ENCODE assay signal across 28 mouse cellular contexts in genomic region chr2:110080532-110080931, GRCm38 (mm10).
DNase-seq lines count a peak whose midpoint lies in the region; ATAC-seq lines count a peak whose summit lies in the region.
"Had no signal": no experiment of that assay in that cellular context is flagged by ENCODE, and none has a peak within 500 bp of the region (broad histone marks: within the 10 kb centered on the region; RNA-seq: fewer than 3 reads in every experiment).

No protein-coding gene starts in this region.

- peak overlapping the region; percentile 42 for H3K4me3 ChIP-seq in megakaryocyte, embryonic 14.5 days (replicated peaks)
- no peak overlapping the region for H3K4me3 ChIP-seq in embryonic facial prominence, embryonic 11.5 days (ENCODE audit: low read depth, low read length)
- H3K4me3 ChIP-seq: heart, adult 2 months; heart, embryonic 12.5 days; layer of hippocampus, adult 2 months; left cerebral cortex, adult 2 months; limb, embryonic 13.5 days; stomach, embryonic 15.5 days had no signal

- H3K36me3 ChIP-seq in megakaryocyte, embryonic 14.5 days (replicated peaks; ENCODE audit: low read length) = no peaks in the 10 kb centered on the region
- no peaks in the 10 kb centered on the region for H3K36me3 ChIP-seq in embryonic facial prominence, embryonic 11.5 days (replicated peaks; ENCODE audit: control insufficient read depth, insufficient read depth, low read depth, low read length)
- H3K36me3 ChIP-seq: G1E; heart, embryonic 12.5 days; limb, embryonic 13.5 days; stomach, embryonic 15.5 days had no signal

- H3K27ac ChIP-seq in embryonic facial prominence, embryonic 11.5 days (replicated peaks; ENCODE audit: low read depth, low read length) = no peak overlapping the region
- H3K27ac ChIP-seq: heart, adult 2 months; hindbrain, embryonic 14.5 days; layer of hippocampus, adult 2 months; left cerebral cortex, adult 2 months; limb, embryonic 13.5 days; stomach, embryonic 15.5 days had no signal

- H3K27me3 ChIP-seq in megakaryocyte, embryonic 14.5 days (replicated peaks) = no peaks in the 10 kb centered on the region
- H3K27me3 ChIP-seq in embryonic facial prominence, embryonic 11.5 days (ENCODE audit: control insufficient read depth, insufficient read depth, low read length) = no peaks in the 10 kb centered on the region
- H3K27me3 ChIP-seq: heart, embryonic 12.5 days; limb, embryonic 13.5 days; Patski; stomach, embryonic 15.5 days had no signal

- peak; percentile 40 for DNase-seq in A20 (ENCODE audit: low read depth, low spot score)
- DNase-seq in embryonic facial prominence, embryonic 11.5 days (ENCODE audit: low spot score) = peak; percentile 20
- no peak for DNase-seq in right cerebral cortex, adult 18-20 months
- no peak for DNase-seq in cerebellum, adult 9-10 months
- DNase-seq: adrenal gland, postnatal 10 days; cerebellum, adult 11 months; cerebellum, postnatal 10 days; gastrocnemius, postnatal 25 days; heart, adult 2 months; heart, postnatal 4 days; kidney, adult 11 months; kidney, postnatal 25 days; lung, postnatal 4 days had no signal

- no peak overlapping the region for H3K4me2 ChIP-seq in embryonic facial prominence, embryonic 11.5 days (ENCODE audit: low read depth, low read length)
- H3K4me2 ChIP-seq: heart, embryonic 12.5 days; hindbrain, embryonic 14.5 days; limb, embryonic 13.5 days; liver, embryonic 11.5 days; stomach, embryonic 15.5 days had no signal

- no peak for ATAC-seq in megakaryocyte, adult 5-6 weeks (ENCODE audit: poor library complexity, severe bottlenecking)
- no peak for ATAC-seq in embryonic facial prominence, embryonic 11.5 days (replicated peaks; ENCODE audit: insufficient number of reproducible peaks, low FRiP score, low TSS enrichment, low read depth)
- peak; percentile 29 to 60; a peak in 2 of 4 replicates for ATAC-seq in hematopoietic stem cell, adult 5-6 weeks (replicated peaks in 1 of 2; ENCODE audit: insufficient read depth in 1 of 2, low FRiP score in 2 of 2, low TSS enrichment in 1 of 2, low read depth in 1 of 2, poor library complexity in 2 of 2, severe bottlenecking in 2 of 2)
- ATAC-seq: forebrain, embryonic 14.5 days; lung, postnatal 0 days; midbrain, embryonic 16.5 days; Patski had no signal

- no peak overlapping the region for H3K9ac ChIP-seq in embryonic facial prominence, embryonic 11.5 days (replicated peaks; ENCODE audit: low read length)
- H3K9ac ChIP-seq: heart, embryonic 12.5 days; hindbrain, embryonic 14.5 days; limb, embryonic 13.5 days; stomach, embryonic 15.5 days had no signal

- H3K9me3 ChIP-seq in megakaryocyte, embryonic 14.5 days = no peaks in the 10 kb centered on the region
- H3K9me3 ChIP-seq in embryonic facial prominence, embryonic 11.5 days (replicated peaks; ENCODE audit: control insufficient read depth, low read length) = no peaks in the 10 kb centered on the region
- H3K9me3 ChIP-seq: G1E; heart, embryonic 12.5 days; limb, embryonic 13.5 days; stomach, embryonic 15.5 days had no signal

- peaks cover 3% of the 10 kb centered on the region for H3K4me1 ChIP-seq in megakaryocyte, embryonic 14.5 days
- H3K4me1 ChIP-seq in embryonic facial prominence, embryonic 11.5 days (ENCODE audit: control insufficient read depth, insufficient read depth, low read length) = no peaks in the 10 kb centered on the region
- H3K4me1 ChIP-seq: heart, embryonic 12.5 days; stomach, embryonic 15.5 days had no signal

- whole genome bisulfite sequencing in embryonic facial prominence, embryonic 11.5 days = 44% methylated on average over 6 of the region's 6 CpGs

Comparison
In these comparisons a context has a peak if more than half of its experiments do, and no peak if none do; other contexts are left out.
1. ATAC-seq: peak in hematopoietic stem cell, adult 5-6 weeks (2 of 2); none in megakaryocyte, adult 5-6 weeks (single experiment) and embryonic facial prominence, embryonic 11.5 days (single experiment).
2. DNase-seq: peak in A20 (single experiment) and embryonic facial prominence, embryonic 11.5 days (single experiment); none in right cerebral cortex, adult 18-20 months (single experiment) and cerebellum, adult 9-10 months (single experiment).